Mouse (Mus musculus) CD4-positive, CD25-positive, alpha-beta regulatory T cell, adult 4 months (primary cell): ENCODE measurements around the gene Pum2. TPM values are rescaled to one million over a fixed set of nuclear protein-coding genes. Genes with fewer than 3 reads are reported as not detected.
A peak's percentile ranks its signal among the peaks of the same experiment; 100 is the strongest.

Experiments
- ATAC-seq: one replicate; pipeline ENCODE4 v1.8.0; 2017
- polyA plus RNA-seq, 2 experiments: library from polyadenylated mRNA; unstranded; fragments of 100-300 nt; shearing (Covaris generic); gene quantifications; one replicate each; pipeline ENCODE4 v1.2.1; 2017

Gene Pum2
- polyA plus RNA-seq, 2 experiments from 2014 or later, result 66.0 to 67.0 TPM

DNA sequence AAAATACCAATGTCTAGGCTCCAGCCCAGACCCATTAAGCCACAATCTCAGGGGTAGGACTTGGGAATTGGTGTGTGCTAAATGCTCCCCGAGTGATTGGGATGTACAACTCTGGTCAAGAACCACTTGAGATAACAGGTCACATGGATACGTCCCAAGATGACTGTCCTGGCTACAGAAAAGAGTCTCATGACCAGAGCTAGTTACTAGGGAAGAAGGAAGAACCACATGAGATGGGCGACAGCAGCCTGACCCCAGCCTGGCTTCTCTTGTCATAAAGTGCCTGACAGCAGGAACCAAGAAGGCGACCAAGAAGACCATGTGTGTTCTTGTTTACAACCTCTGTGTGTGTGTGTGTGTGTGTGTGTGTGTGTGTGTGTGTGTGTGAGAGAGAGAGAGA is 4.5 kb upstream of the Pum2 start:
- no peak for ATAC-seq

DNA sequence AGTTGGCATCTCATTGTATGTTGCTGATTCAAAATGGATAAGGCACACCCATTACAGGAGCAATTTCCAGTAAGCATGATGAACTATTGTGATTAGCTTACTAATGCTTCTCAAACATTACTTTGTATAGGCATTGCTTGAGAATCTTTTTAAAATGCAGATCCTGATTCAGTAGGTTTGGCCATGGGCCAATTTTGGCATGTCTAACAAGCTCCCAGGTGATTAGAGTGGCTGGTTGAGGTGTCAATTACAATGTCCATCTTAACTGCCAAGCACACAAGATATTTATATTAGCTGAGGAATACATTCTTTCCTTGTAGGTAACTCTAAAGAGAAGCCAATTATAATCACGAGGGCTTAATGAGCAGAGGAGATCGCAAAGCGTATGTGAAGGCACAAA is 4.1 kb upstream of the Pum2 start:
- ATAC-seq, result no peak

DNA sequence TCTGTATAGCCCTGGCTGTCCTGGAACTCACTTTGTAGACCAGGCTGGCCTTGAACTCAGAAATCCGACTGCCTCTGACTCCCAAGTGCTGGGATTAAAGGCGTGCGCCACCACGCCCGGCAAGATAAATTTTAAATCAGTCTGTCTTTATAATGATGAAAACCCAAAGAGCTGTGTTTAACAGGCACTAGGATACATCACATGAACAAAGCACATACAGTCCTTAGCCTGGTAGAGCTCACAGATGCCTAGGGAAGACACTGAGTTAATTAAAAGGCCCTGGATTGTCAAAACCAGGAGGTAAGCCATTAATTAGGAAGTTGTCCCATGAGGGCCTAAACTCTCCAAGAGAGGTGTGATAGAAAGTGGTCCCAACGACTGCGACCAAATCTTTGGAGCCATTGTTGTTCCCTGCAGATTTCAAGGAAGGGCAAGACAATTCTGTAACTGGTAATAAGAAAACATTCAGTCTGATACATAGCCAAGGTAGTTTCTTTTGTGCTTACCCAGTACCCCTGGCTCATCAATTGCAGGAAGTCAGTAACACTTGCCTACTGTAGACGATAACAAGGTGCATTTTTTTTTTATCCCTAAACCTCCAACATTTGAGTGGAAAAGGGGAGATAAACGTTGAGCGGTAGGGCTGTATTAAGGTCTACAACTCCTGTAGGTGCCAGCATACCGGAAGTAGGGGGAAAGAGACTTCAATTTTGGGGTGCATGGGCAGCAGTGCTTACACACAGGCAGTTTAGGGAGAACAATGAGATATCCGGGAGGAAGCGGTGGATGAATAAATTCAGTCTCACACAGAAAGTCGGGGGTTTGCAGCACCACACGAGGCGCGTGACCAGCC is 587 bp upstream of the Pum2 start:
- ATAC-seq, result peak; percentile 66

DNA sequence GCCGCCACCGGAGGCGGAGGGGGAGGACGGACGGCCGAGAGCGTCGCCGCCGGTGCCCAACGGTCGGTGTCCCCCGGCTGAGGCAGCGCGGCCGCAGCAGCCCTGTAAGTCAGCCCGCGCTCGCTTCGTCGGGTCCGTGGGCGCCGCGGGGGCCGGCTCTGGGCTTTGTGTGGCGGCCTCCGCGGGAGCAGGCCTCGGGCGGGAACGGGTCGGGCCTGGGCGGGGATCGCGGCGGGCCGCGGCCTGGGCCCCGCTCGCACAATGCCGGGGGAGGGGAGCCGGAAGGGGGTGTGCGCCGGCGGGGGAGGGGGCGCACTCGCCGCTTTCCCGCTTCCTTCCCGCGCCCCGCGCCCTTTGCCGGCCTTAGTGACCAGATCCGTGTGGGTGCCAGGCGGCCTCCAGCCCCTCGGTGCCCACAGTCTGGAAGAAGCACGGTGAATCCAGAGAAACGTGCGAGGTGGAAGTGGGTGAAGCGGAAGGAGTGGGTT is 487 bp downstream of the Pum2 start:
- peak; percentile 24 for ATAC-seq

DNA sequence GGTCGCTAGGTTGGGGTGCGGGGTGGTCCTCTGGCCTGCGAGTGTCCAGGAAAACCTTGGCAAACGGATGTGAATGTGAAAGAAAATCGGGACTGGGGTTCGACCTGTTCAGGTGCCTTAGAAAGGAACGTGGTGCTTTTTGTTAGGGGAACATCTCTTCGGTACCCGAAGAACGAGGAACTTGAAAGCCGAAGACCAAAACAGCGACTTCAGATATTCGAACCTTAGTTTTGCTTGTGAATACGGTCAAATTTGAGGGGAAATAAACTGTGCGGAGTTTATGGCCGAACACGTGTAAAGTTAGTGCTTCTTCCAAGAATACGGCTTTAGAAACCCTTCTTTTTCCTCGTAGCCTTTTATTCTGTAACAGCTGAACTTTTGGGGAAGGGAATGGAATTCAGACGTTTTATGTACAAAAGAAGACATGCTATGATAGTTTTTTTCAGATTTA is 982 bp downstream of the Pum2 start:
- no peak for ATAC-seq

DNA sequence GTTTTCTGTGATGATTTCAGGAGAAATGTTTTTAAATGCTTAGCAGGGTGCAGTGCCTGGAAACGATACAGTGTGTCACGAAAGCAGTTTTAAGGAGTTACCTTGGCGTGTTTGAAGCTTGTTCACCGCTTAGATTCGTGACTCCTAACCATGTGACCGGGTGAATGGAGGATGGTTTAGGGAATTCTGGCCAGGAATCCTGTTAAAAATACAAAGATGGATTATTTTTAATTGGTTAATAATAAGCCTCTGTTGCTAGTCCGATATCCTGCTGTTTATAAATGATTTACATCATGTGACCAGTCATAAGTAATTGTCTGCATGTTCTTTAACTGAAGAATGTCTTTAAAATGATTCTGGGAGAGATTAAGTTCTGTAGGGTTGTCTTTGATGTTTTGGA is 1.4 kb downstream of the Pum2 start:
- no peak for ATAC-seq

DNA sequence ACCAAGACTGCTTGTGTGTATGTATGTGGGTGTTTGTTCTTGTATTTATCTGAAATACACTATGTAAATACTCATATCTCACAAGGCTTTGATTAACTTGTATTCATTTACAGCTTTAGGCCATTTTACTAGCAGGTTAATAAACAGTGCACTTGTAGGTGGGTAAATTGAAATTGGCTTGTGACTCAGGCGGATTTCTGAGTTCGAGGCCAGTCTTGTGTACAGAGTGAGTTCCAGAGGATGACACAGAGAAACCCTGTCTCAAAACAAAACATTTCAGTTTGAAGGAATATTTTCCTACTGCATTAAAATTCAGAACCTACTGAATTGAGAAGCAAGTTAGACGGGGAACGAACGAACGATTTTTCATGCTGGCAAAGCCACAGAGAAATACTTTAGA is 2.4 kb downstream of the Pum2 start:
- no peak for ATAC-seq

DNA sequence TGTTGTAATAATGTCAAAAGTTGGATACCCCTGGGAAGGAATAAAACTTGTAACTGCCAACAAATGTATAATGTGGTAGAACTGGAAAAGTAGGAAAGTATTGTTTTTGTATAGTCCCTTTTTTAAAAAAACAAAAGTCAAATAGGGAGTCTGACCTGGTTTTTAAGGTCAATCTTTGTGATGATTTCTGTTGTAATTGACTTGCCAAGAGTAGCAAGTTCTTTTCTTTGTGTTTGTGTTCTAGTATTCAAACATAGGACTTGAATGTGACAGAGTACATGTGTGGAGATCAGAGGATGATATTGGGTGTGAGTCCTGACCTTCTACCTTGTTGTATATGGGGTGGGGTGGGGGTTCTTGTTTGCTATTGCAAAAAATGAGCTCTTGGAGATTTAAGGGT is 4.0 kb downstream of the Pum2 start:
- no peak for ATAC-seq

DNA sequence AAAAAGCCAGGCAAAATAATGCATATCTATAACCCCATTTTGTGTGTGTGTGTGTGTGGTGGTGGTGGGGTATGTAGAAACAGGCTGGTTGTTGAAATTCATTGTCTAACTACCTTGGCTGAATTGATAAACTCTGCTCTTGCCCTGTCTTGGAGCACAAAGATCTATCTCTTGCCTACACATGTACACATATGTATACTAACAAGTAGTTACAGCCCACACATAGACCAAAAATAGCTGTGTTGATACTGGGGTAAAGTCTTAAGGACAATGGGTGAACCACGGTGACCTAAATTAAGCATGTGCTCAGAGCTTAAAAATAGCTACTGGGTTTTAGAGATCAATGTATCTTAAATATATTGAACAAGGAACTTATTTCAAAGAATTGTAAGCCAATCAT is 10.3 kb downstream of the Pum2 start:
- ATAC-seq, result peak; percentile 12

DNA sequence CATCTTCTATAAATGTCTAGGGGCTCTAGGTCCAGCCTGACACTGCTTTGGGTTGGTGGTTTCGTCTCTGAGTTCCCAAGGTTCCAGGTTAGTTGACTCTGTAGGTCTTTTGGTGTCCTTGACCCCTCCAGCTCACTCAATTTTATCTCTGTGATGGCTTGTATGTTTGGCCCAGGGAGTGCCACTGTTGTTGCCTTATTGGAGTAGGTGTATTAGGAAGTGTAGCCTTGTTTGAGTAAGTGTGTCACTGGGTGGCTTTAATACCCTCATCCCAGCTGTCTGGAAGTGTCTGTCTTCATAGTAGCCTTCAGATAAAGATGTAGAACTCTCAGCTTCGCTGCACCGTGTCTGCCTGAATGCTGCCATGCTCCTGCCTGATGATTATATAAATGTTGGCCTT is 11.1 kb downstream of the Pum2 start:
- ATAC-seq, result no peak

DNA sequence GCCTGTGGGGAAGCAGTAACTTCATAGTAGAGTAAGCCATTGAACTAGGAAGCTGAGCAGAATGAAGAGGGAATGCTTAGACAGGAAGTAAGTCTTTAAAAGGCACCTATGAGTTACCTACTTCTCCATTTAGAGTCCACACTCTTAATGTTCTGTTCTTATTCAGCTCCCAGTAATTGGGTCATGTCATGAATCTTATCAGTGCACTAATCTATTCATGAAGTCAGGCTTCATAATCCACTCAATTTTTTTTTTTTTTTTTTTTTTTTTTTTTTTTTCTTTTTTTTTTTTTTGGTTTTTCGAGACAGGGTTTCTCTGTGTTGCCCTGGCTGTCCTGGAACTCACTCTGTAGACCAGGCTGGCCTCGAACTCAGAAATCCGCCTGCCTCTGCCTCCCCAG is 15.9 kb downstream of the Pum2 start:
- ATAC-seq, result peak; percentile 73

DNA sequence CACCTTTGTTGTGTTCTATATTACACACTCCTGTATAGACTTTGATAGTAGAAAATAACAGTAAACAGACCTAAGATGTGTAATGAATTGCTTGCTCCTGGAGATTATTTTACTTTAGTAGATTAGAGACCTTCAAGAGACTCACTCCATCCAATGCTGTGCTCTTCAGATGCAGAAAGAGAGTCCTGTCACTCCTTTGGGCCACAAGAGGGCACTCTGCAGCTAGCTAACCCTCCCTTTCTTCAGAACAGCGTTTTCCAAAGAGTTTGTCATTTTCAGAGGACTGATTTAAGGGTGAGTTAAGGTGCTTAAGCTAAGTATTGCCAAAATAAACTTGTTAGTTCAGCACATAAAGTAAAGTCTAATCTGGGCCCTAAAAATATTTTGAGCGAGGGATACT is 25.0 kb downstream of the Pum2 start:
- ATAC-seq, result peak; percentile 83

DNA sequence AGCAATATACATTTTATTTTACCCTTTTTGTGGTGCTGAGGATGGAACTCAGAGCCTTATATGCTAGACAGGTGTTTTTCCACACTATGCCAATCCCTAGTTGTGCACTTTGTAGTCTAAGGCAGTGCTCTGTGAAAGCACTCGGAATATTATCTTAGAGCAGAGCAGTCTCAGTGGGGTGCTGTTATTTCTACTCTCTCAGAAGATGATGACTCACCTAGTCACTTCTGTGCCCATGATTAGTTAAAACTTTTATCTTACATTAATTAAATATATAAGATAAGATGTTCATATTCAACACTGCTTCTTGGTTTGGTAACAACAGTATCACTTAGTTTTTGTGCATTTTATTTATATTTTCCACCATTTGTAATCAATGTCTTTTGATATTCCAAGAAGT is 30.1 kb downstream of the Pum2 start:
- no peak for ATAC-seq

DNA sequence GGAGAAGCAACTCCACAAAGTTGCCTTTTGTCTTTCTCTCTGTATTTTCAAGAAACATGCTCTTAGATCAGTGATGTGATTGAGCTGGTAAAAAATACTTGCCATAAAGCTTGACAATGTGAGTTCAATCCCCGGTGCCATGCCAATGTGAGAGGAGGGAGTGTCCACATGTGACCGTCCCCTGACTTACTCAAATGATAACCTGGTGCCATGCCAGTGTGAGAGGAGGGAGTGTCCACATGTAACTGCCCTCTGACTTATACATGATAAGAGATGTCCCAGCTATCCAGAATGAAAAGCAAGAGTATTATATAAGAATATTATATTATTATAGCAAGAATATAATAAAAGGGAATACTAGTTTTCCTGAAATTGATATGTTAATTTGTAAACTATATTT is 34.9 kb downstream of the Pum2 start:
- ATAC-seq, result no peak

DNA sequence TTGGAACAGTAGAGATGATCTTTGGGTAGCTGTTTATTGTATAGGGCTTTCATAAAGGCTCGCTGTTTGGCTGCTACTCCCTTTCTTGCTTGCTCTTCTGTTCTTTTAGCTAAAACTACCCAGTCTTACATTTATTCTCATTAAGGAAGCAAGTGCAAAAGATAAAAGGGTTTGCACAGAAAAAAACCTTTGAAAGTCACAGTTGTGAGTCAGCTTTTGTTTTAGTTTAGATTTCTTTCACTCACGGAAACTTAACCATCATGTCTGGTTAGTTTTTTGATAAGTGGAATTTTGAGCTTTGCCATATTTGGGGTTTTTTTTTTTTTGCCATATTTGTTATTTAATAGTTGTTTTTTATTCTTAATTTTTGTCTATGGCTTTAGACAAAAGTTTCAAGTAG is 38.7 kb downstream of the Pum2 start:
- ATAC-seq, result peak; percentile 72

DNA sequence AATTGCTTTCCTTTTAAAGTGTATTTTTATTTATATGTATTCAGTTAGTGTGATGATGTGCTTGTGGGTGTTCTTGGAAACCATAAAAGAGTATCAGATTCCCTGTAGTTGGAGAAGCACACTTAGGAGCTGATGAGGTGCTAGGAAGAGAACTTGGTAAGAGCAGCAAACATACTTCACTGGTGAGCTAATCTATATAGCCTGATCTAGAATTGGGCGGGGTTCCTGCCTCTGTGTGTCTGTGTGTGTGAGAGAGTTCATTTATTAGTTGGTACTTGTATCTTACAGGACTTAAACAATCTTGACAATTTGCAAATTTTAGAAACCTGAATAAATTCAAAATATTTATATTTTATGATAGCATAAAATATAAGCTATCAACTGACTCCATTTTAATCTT is 42.2 kb downstream of the Pum2 start:
- ATAC-seq, result no peak

DNA sequence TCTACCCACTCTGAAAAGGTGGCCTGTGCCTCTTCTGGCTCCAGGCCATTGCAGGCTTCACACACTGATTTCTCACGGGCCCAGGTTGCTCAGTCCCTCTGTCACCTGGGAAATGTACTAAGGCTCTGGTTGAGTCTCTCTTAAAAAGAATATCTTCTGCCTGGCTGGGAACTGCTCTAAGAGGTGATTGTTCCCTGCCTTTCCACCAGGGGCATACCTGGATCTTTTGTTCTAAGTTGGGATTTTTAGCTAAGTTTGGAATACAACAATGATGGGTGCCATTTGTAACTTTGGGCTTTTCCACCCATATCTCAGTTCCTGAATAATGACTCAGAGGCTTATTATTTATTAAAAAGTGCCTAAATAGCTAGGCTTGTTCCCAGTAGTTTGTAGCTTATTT is 53.0 kb downstream of the Pum2 start:
- ATAC-seq, result no peak

DNA sequence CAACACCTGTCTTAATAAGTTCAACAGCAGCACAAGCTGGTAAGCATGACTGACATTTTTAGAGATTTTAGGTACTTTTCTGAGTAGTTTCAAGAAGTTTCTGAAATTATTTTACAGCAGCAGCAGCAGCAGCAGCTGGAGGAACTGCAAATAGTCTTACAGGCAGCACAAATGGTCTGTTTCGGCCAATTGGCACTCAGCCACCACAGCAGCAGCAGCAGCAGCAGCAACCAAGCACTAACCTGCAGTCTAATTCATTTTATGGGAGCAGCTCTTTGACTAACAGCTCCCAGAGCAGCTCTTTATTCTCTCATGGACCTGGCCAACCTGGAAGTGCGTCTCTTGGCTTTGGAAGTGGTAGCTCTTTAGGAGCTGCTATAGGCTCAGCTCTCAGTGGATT is 54.8 kb downstream of the Pum2 start:
- ATAC-seq, result no peak

DNA sequence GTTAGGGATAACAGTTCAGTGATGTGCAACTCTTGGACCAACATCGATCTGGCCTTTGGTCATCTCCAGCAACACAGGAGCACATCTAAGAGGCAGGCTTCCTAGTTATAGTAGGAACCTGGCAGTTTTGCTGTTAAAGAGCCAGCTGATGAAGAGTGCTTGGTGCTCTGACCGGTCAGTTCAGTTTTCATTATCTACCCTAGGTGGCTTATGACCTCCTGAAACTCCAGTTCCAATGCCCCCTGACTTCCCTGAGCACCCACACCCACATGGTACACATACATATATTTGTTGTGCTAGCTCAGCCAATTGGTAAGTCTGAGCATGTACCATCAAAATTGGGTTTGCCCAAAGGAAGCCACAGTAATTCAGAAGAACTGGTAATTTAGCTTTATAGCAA is 79.7 kb downstream of the Pum2 start:
- ATAC-seq, result no peak

DNA sequence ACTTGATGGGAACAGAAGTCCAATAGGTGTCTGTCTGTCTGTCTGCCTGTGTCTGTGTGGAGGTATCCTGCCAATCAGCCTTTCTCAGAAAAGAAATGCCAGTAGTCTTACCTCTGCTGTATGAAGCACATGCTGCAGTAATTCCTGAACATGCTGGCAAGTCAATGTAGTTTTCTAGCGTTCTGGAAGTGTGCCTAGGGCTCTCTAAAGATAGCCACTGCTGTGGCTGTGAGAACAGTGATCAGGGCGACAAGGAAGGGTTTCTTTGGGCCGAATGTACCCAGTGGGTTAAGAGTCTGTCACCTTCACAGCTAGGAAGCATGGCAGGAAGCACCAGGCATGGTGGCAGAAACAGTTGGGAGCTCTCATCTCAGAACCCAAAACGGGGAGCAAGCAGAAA is 80.2 kb downstream of the Pum2 start:
- no peak for ATAC-seq

DNA sequence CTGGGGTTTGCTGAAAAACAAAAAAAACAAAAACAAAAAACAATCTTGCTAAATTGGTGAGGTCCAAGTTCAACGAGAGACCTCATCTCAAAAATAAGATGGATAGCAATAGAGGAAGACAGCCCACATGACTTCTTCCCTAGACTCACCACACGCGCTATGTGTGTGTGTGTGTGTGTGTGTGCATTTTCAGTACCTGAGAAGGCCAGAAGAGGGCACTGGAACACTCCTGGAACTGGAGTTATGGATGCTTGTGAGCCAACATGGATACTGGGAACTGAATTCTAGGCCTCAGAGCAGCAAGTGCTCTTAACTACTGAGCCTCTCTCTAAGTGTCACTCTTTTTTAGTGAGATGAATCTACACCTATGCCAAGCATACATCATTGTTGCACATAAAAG is 84.1 kb downstream of the Pum2 start:
- no peak for ATAC-seq

DNA sequence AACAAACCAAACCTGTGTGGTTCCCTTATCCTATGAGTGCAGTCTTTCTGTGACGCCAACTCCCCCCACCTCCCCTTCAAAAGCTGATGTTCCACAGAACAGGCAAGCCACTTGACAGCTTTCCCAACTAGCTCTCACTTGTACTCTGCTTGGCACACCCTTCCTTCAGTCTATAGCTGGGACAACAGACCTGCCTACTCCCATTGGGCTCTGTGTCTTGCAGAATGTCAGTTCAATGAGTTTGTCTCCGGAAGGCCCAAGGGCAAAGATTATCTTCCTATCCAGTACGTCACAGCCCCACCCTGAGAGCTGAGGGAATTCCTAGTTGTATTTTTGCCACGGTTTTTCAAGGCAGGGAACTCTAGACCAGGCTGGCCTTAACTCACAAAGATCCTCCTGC is 85.2 kb downstream of the Pum2 start:
- no peak for ATAC-seq

DNA sequence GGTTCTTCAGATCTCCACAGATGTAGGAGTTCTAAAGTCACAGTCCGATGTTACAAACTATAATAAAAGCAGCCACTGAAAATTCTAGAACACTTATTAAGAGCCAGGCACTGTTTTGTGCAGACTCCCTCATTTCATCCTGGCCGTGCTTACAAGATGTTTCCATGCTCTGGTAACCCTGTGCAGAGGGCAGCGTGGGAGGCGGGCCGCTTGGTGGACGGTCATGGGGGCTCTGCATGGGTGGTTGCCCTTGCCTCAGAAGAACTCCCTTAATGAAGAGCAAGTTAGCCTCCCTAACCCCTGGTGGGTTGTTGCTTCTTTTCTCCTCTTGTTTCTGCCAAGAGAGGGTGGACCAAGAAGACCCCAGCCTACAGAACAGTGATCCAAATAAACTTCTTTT is 85.8 kb downstream of the Pum2 start:
- no peak for ATAC-seq

DNA sequence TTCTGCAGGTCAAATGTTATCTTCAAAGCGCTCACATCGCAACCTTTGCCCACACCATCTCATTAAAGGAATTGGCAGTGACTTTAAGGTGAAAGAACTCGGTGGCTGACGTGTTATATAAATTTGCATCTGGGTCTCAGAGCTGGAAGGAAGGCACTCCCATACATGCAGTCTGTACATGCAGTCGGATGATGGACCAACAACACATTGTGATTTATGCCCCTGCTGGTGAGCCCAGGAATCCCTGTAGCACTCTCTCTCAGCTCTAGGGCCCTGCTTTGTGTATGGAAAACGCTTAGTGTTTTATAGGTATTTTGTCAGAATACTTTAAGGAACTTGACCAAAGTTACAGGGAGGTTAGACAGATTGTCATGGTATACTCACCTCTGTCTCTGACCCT is 86.6 kb downstream of the Pum2 start:
- no peak for ATAC-seq

DNA sequence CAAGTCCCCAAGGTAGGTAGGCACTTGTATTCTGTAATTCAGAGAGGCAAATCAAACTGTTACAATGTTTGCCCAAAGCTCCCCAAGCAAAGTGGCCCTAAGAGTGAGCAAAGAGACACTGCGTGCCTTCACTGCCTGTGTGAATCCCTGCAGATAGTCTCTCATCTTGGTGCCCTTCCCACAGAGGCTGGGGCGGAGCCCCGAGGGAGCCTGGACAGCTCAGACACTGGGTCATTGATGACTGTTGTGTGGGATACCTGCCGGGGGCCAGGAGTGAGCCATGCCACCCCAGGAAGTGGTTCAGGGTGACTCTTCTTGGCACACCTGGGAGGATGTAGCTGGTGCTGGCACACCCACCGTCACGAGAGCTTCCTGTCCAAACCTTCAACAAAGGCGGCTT is 87.1 kb downstream of the Pum2 start:
- ATAC-seq, result peak; percentile 50
